Mouse (Mus musculus) embryonic facial prominence, embryonic 11.5 days (tissue): ENCODE measurements around the gene Hivep3. TPM values are rescaled to one million over a fixed set of nuclear protein-coding genes. Genes with fewer than 3 reads are reported as not detected.
A peak's percentile ranks its signal among the peaks of the same experiment; 100 is the strongest.

Experiments used
- ATAC-seq: fragments of 200-750 bp; cut with Nextera tagmentation; replicated peaks from 2 replicates; pipeline ENCODE4 v1.8.0; 2017; ENCODE audit warnings: low read depth; ENCODE audit not compliant: insufficient number of reproducible peaks, low FRiP score, low TSS enrichment
- DNase-seq: peaks from one replicate; pipeline ENCODE4 v3.0.0-alpha.2; 2015; ENCODE audit warnings: low spot score
- H3K27ac ChIP-seq: fragments of 300-500 bp; sonication (generic); replicated peaks from 2 replicates; pipeline ENCODE4 v1.5.1; 2014; ENCODE audit warnings: mild to moderate bottlenecking, low read depth, low read length, control low read depth
- H3K27me3 ChIP-seq: fragments of 300-500 bp; sonication (generic); 2 replicates; pipeline ENCODE4 v1.6.1; 2014; ENCODE audit warnings: mild to moderate bottlenecking, low read length, moderate library complexity, mixed read lengths; ENCODE audit not compliant: control insufficient read depth, insufficient read depth
- H3K36me3 ChIP-seq: fragments of 300-500 bp; sonication (generic); replicated peaks from 2 replicates; pipeline ENCODE4 v1.6.1; 2014; ENCODE audit warnings: low read depth, mild to moderate bottlenecking, low read length, moderate library complexity, mixed read lengths; ENCODE audit not compliant: control insufficient read depth, insufficient read depth
- H3K4me1 ChIP-seq: fragments of 300-500 bp; sonication (generic); 2 replicates; pipeline ENCODE4 v1.6.1; 2014; ENCODE audit warnings: low read length, mixed read lengths; ENCODE audit not compliant: control insufficient read depth, insufficient read depth
- H3K4me2 ChIP-seq: fragments of 300-500 bp; sonication (generic); 2 replicates; pipeline ENCODE4 v1.6.1; 2014; ENCODE audit warnings: low read depth, mild to moderate bottlenecking, control low read depth, low read length, moderate library complexity
- H3K4me3 ChIP-seq: fragments of 300-500 bp; sonication (generic); 2 replicates; pipeline ENCODE4 v1.5.1; 2014; ENCODE audit warnings: low read depth, low read length, control low read depth
- H3K9ac ChIP-seq: fragments of 300-500 bp; sonication (generic); replicated peaks from 2 replicates; pipeline ENCODE4 v1.6.1; 2014; ENCODE audit warnings: mild to moderate bottlenecking, control low read depth, low read length
- H3K9me3 ChIP-seq: fragments of 300-500 bp; sonication (generic); replicated peaks from 2 replicates; pipeline ENCODE4 v1.6.1; 2016; ENCODE audit warnings: mild to moderate bottlenecking, low read length, inconsistent platforms, mixed read lengths; ENCODE audit not compliant: control insufficient read depth
- WGBS: fragments of 180-500 bp; shearing (Covaris S2); extraction: QIAGEN DNeasy Blood & Tissue Kit; methylation state at CpG from one replicate; pipeline ENCODE4 v1.1.7; 2014; 5-methylcytosine and 5-hydroxymethylcytosine counted together
- polyA plus RNA-seq: library from polyadenylated mRNA; unstranded; fragments of >200 nt; fragmentation: Nextera tagmentation; extraction: Ambion mirVana; gene quantifications from 2 replicates; pipeline ENCODE4 v1.2.1, GENCODE M21; 2014

Hivep3 gene
- polyA plus RNA-seq, 1 experiment from 2014 or later, result 1.6 TPM

DNA sequence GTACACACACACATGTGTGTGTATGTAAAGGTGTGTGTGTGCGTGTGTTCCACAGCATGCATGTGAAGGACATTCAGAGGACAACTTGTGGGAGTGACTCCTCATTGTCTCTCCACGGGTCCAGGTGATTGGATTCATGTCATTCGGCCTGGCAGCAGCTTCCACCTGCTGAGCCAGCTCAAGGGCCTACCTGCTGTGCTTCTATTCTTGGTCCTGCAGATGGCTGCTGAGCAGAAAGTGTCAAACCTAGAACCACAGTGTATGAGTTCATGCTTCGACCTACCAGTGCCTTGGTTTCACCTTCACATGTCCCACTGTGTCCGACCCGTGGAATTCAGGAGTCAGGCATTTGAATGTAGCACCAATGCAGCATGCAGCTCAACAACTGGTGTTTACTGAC is 206.2 kb downstream of the Hivep3 start:
- Histone ChIP-seq H3K27me3 (no peaks in the 10 kb centered on the region), H3K27ac (no peak overlapping the region), H3K4me3 (no peak overlapping the region), H3K4me1 (no peaks in the 10 kb centered on the region), H3K36me3 (no peaks in the 10 kb centered on the region), H3K9ac (no peak overlapping the region), H3K9me3 (no peaks in the 10 kb centered on the region), H3K4me2 (no peak overlapping the region)
- no peak for ATAC-seq
- no peak for DNase-seq
- 85% methylated on average over 6 of the region's 6 CpGs for WGBS

DNA sequence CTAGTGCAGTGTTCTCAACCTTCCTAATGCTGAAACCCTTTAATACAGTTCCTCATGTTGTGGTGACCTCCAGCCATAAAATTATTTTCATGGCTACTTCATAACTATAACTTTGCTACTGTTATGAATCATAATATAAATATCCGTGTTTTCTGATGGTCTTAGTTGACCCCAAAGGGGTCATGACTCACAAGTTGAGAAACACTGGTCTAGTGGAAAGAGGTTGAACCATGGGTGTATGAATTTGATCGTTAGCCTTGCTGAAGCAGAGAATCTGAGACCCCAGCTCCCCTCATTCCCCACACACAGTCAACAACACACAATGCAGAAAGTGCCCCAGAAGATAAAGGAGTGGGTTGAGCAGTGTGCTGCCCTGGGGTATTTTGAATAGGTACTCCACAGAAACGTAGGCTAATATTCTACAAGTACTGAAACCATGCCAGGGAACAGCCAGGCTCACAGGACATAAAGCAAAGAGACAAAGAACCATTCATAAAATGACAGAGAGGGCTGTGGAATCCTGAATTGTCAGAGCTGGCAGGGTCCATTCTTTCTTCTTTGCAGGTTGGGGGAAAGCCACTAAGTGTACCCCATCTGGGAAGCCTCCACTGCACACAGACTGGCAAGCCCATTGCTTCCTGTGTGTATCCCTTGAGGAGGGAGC is 212.8 kb downstream of the Hivep3 start:
- Histone ChIP-seq H3K9me3 (no peaks in the 10 kb centered on the region), H3K4me2 (no peak overlapping the region), H3K27me3 (no peaks in the 10 kb centered on the region), H3K4me1 (no peaks in the 10 kb centered on the region), H3K27ac (no peak overlapping the region), H3K36me3 (no peaks in the 10 kb centered on the region), H3K4me3 (no peak overlapping the region), H3K9ac (no peak overlapping the region)
- no peak for ATAC-seq
- DNase-seq, result no peak
- WGBS, result 66% methylated on average over 3 of the region's 3 CpGs

DNA sequence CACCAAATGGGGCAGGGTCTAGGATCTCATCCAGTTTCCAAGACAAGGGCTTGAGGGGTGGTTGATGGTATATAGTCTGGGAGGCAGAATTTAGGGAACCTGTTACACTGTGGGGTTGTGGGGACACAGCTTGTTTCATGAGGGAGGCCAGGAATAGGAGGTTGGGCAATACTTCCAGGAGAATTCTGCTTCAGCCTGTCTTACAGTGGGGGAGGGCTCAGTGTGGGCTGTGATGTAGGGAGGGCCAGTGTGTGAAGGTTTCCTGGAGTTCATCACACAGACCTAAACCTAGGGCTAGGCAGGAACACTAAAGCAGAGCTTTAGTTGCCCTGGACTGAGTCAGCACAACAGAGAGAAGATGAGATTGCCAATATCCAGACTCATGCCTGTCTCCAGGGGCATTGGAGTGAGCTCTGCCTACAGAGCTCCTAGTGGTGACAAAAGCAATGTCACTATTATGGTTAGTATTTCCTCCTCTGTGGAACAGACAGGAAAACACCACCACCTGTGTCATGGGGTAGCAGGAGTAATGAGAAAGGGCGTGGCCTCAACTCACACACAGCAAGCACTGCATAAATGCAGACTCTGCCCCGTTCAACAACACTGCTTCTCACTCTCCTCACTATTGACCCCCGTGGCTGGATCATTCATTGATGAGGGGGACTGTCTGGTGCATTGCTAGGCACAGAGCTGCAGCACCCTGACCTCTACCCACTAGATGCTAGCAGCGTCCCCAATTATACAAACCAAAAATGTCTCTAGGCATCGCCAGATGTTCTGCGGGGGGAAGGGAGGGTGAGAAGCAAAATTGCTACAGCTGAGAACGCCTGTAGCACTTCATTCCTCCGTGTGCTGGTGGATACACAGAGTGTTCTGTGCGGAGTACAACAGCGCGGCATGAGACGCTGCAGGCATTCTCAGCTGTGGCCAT is 213.9 kb downstream of the Hivep3 start:
- H3K27ac ChIP-seq, result no peak overlapping the region
- WGBS, result 60% methylated on average over 12 of the region's 12 CpGs
- H3K9me3 ChIP-seq, result no peaks in the 10 kb centered on the region
- ATAC-seq (0 out of 2 replicates have a peak, but pooled peaks have one; percentile 25), DNase-seq (peak; percentile 17)
- no peaks in the 10 kb centered on the region for H3K27me3 ChIP-seq
- no peak overlapping the region for H3K4me3 ChIP-seq
- H3K4me1 ChIP-seq, result no peaks in the 10 kb centered on the region
- H3K4me2 ChIP-seq, result no peak overlapping the region
- H3K36me3 ChIP-seq, result no peaks in the 10 kb centered on the region
- H3K9ac ChIP-seq, result no peak overlapping the region

DNA sequence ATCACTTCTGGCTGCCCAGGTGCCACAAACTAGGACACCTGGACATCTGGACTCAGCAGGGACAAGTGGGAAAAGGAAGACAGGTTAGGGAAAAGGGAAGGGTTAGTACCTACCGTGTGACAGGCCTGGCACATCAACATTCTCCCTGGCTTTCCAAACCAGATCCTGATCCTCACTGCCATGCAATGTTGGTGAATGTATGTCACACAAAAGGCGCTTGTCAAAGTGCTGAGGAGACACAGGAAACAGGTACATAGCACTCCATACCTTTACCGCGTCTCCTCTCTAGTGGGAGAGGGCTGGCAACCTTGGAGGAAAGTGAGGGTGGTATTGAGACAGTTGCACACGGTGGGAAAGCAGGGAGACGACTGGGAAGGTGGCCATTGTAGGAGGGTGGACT is 214.8 kb downstream of the Hivep3 start:
- no peak for ATAC-seq

DNA sequence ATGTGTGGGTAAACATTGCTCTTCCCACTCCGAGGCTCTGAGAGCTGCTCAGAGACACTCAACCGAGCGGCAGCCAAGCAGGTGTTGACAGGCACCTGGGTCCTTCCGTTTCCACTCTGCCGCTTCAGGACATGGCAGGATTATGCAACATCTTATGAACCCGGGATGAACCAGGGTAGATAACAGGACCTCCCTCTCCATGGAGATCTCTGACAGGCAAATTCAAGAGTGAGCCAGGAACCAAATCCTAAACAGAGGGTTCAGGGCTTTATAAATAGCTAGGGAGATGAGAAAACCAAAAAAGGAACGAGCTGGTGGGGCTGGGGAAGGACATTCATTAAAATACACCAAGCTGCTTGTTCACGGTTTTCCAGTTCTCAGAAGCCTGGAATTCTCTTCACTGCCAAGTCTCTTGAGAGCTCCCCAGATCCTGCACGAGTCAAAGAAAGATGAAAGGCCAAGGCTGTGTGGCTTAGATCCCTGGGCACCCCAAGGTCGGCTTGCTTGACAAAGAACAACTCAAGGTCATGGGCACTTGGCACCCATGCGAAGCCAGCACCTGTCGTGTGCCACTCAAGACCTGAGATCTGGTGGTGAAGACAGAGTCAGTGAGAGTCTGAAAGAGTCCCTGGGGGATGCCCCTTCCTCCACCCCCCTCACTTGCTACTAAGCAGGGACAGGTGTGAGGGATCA is 215.5 kb downstream of the Hivep3 start:
- no peaks in the 10 kb centered on the region for H3K9me3 ChIP-seq
- H3K4me3 ChIP-seq, result no peak overlapping the region
- H3K36me3 ChIP-seq, result no peaks in the 10 kb centered on the region
- no peak overlapping the region for H3K4me2 ChIP-seq
- ATAC-seq (no peak), DNase-seq (no peak)
- no peaks in the 10 kb centered on the region for H3K4me1 ChIP-seq
- no peaks in the 10 kb centered on the region for H3K27me3 ChIP-seq
- no peak overlapping the region for H3K27ac ChIP-seq
- WGBS, result 79% methylated on average over 12 of the region's 12 CpGs
- H3K9ac ChIP-seq, result no peak overlapping the region

More for the DNA sequence above, 214.8 kb downstream of the Hivep3 start:
- no peak for DNase-seq
- Histone ChIP-seq H3K4me3 (no peak overlapping the region), H3K9ac (no peak overlapping the region), H3K4me1 (no peaks in the 10 kb centered on the region), H3K27ac (no peak overlapping the region), H3K36me3 (no peaks in the 10 kb centered on the region), H3K9me3 (no peaks in the 10 kb centered on the region), H3K27me3 (no peaks in the 10 kb centered on the region), H3K4me2 (no peak overlapping the region)
- 79% methylated on average over 6 of the region's 6 CpGs for WGBS

DNA sequence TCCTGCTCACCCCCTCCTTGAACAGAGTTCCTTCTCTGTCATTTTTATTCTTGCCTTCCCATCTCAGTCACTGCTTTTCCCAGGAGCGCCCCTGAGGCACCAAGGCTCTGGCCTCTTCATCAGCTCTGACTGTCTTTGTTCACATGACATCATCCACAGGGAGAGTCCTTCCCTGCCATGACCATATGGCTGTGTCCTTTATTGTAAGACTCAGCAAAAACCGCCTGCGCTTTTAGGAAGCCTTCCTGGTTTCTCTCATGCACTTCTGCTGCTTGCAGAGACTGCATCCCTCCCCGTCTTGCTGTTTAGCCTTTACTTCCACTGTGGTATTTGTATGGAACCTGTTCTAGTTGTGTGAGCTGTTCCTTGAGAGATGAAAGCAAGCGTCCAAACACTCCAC is 216.6 kb downstream of the Hivep3 start:
- WGBS, result 89% methylated on average over 5 of the region's 5 CpGs
- DNase-seq, result no peak
- H3K36me3 ChIP-seq, result no peaks in the 10 kb centered on the region
- no peaks in the 10 kb centered on the region for H3K27me3 ChIP-seq
- no peak overlapping the region for H3K4me3 ChIP-seq
- H3K9ac ChIP-seq, result no peak overlapping the region
- no peaks in the 10 kb centered on the region for H3K4me1 ChIP-seq
- no peak for ATAC-seq
- no peaks in the 10 kb centered on the region for H3K9me3 ChIP-seq
- no peak overlapping the region for H3K27ac ChIP-seq
- H3K4me2 ChIP-seq, result no peak overlapping the region

DNA sequence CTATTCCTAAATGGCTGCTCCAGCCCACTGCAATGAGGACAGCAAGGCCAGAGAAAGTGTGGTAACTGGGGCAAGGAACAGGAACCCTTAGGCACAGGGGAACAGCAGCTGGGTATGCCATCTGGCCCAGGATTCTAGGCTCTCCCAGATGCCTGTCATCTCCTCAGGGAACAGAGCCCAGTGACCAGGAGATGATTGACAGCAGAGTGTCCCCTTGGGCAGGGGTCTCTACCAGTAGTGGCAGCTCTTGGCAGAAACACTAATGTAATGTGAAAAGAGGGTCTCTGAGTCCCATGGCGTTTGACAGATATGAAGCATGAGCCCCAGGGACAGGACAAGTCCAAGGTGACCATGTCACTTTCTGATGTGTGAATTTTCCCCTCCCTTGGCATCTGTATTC is 217.5 kb downstream of the Hivep3 start:
- Histone ChIP-seq H3K4me2 (no peak overlapping the region), H3K9ac (no peak overlapping the region), H3K27me3 (no peaks in the 10 kb centered on the region), H3K27ac (no peak overlapping the region), H3K9me3 (no peaks in the 10 kb centered on the region), H3K4me3 (no peak overlapping the region), H3K36me3 (no peaks in the 10 kb centered on the region), H3K4me1 (no peaks in the 10 kb centered on the region)
- 84% methylated on average over 1 of the region's 1 CpGs for WGBS
- no peak for ATAC-seq
- DNase-seq, result no peak
